Mouse (Mus musculus) Muller cell, postnatal 12 days (primary cell): ENCODE results near the gene Skint3.
"Not testable (repeated sequence)": the region's sequence is repeated elsewhere in the genome, so short reads cannot be mapped to it uniquely, and the experiment has no call there.

Experiments
- DNase-seq: peaks from one replicate; pipeline ENCODE4 v3.0.0-alpha.2; 2015; ENCODE audit errors: inconsistent ontology term

Gene Skint3

DNA sequence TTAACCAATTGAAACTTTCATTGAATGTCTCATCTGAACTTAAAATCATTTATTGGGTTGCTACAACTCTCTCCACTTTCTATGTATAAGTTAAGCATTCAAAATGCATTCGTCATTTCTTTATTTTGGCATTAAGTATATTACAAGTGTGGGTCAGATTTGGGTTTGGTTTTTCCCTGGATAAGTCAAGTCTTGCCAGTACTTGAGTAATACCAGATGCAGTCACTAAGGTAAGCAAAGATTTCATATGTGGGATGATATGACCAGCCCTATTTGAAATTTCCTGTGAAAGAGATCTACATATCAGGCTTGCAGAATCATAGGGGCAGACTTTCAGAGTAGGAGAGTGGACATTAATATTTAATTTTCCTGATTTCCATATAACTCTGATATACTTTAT is at the start of gene Skint3:
Skint3 (plus strand) TSS at position 301 of the 400 bp plus-strand sequence.
- DNase-seq, result no peak

DNA sequence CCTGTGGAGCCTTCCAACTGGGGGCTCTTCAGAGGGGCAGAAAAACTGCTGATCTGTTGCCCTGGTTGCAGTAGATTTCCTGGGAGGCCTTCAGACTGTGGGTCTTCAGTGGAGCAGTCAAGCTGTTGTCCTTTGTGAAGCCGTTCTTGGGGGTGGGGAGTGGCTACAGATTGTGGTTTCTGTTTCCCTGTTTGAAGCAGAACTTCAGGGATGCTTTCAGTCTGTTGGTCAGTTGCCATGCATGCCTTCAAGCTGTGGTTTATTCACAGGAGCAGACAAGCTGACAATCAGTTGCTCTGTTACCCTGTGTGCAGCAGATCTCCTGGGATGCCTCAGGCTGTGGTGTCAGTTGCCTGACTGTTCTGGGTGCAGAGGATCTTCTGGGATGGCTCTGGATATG is 11.4 kb downstream of the Skint3 start:
- no peak for DNase-seq

DNA sequence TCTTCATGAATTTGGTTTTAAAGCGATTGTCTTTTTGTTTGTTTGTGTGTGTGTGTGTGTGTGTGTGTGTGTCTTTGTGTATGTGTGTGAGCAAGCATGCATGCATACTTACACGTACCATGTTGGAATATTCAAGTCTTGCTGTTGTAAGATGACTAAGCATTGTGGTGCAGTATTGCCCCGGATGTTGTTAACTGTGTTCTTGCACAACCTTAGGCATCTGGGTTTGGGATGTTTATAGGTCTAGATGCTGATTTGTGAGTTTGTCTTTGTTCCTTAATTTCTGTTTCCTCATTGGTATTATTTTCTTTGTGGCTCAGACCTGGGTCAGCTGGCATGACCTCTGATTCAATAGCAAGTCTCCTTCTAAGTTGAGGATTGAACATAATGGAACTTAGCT is 11.9 kb downstream of the Skint3 start:
- no peak for DNase-seq

DNA sequence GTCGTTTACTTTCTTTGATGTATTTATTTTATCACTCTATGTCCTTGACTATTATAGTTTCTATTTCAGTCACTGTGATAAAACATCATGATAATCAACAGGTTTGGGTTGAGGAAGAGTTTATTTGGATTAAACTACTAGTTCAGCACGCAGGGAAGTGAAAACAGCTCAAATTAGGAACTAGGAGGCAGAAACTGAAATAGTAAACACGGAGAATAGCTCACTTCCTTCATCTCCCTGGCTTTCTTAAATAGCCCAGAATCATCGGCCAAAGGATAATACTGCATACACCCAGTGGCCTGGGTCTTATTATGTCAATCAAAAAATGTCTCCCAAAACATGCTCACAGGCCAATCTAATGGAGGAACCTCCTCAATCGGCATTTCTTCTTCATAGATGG is 24.0 kb downstream of the Skint3 start:
- no peak for DNase-seq

- no peak for DNase-seq
Measured at GRCm38 (mm10) chr4:112287178-112287974, 55.3 kb downstream of the Skint3 start.

- DNase-seq, result no peak
Measured at GRCm38 (mm10) chr4:112288396-112288795, 56.4 kb downstream of the Skint3 start.

DNA sequence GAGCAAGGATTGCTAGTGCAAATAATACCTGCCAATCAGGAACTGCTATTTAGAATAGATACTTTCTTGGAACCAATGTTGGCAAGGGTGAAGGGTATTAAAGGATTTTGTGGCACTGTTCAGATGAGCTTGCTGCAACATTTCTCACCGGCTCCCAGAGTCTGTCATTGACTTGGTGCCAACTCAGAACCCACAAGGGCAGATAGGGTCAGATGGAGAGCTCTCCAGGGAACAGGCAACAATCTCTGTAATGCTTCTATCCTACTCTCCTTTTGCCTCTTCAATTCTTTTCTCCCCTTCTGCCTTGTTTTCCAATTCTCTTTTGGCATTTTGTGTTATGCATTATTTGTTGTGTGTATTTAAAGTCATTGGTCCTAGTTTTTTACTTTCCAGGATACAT is 70.3 kb downstream of the Skint3 start:
- no peak for DNase-seq

DNA sequence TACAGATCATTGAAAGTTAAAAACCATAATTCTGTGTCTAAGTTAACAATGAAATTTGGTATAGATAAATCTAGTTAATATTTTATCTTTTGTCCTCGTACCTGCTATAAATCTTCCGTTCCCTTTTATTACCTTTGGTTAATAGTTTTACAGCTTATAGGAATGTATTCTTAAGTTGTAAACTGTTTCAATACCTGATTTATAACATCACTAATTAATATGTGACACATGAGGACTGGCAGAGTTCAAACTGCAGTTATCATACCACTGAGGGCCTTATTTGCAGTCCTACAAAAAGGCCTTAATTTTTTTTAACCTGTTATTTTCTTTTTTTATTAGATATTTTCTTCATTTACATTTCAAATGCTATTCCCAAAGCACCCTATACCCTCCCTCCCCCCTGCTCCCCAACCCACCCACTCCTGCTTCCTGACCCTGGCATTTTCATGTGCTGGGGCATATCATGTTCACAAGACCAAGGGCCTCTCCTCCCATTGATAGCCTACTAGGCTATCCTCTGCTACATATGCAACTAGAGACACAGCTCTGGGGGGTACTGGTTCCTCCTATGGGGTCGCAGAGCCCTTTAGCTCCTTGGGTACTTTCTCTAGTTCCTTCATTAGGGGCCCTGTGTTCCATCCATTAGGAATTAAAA is 70.9 kb downstream of the Skint3 start:
- no peak for DNase-seq

DNA sequence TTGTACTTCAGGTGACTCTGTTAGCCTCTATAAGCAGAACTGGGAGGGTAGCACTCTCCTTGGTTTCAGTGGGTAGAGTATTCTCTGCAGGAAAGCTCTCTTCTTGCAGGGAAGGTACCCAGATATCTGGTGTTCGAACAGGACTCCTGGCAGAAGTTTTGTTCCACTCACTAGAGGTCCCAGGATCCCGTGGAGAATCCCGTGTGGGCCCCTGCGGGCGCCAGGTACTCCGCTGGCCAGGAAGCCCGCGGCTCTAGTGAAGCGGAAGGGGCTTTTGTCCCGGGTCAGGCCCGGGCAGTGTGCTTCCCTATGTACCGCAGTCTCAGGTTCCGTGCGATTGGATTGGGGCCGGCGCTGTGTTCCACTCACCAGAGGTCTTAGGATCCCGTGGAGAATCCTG is 117.1 kb downstream of the Skint3 start:
- DNase-seq, result not testable (repeated sequence)
